Mouse (Mus musculus): ENCODE measurements around the gene Nufip1. TPM values are rescaled to one million over a fixed set of nuclear protein-coding genes. Genes with fewer than 3 reads are reported as not detected.

The Nufip1 gene
- total and polyA plus RNA-seq, 3 experiments, result 20.6 to 36.5 (median 21.6) TPM

DNA sequence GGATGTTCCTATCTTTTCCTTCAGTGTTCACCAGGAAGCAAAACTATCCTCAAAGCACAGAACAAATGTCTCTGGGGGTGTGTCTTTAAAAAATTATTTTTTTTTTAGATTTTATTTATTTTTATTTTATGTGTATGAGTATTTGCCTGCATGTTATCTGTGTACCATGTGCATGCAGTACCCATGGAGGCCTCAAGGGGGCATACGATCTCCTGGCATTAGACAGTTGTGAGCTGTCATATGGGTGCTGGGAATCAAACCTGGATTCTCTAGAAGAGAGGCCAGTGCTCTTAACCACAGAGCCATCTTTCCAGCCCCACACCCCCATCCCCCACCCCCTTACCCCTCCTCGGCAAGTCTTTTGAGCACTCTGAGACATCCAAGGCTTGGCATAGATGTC is 67.8 kb downstream of the Nufip1 start:
- DNase-seq (ENCODE audit: low read depth, low spot score), result peak; percentile 34
- H3K27ac ChIP-seq (ENCODE audit: control insufficient read depth, low read depth, low read length), result no peak overlapping the region

DNA sequence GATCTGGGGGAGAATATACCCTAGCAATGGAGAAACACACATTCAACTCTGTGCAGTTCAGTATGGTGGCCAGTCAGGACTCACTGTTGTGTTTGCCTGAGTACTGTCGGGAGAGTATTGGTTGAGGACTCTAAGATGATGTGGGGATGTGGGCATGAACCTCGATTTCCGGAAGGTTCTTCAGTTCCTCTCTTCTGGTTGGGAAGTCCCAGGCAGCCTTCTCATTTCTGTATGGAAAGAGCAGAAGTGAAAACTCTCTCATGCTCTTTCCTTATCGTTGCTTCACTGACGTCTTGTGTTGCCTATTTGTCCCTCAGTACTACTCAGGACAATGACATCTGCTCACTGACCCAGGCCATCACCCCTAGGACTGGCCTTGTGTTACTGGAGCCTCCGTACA is 68.7 kb downstream of the Nufip1 start:
- no peak overlapping the region for H3K27ac ChIP-seq (ENCODE audit: control insufficient read depth, low read depth, low read length)
- no peak overlapping the region for H3K4me3 ChIP-seq (ENCODE audit: control insufficient read depth in 1 of 2, insufficient read depth in 1 of 2, low read depth in 2 of 2, low read length in 2 of 2)
- H3K9me3 ChIP-seq (replicated peaks; ENCODE audit: insufficient read depth, low read length), result no peaks in the 10 kb centered on the region
- H3K9ac ChIP-seq (ENCODE audit: control insufficient read depth, low read depth, low read length, poor library complexity, severe bottlenecking), result no peak overlapping the region
- H3K4me1 ChIP-seq (ENCODE audit: control insufficient read depth in 1 of 2, insufficient read depth in 2 of 2, low read length in 2 of 2), result no peaks in the 10 kb centered on the region
- peaks cover 0 to 1% of the 10 kb centered on the region in 2 experiments; a peak in 3 of 4 replicates for H3K27me3 ChIP-seq (ENCODE audit: control insufficient read depth in 1 of 2, insufficient read depth in 2 of 2, low read length in 2 of 2)
- DNase-seq (ENCODE audit: low read depth, low spot score), result no peak
- no peak for TF ChIP-seq POLR2A (IDR thresholded peaks at IDR 0.05; ENCODE audit: control insufficient read depth in 1 of 2, insufficient read depth in 1 of 2, low read depth in 1 of 2, low read length in 2 of 2, poor library complexity in 1 of 2)
- no peak for TF ChIP-seq ZC3H11A (IDR thresholded peaks at IDR 0.05; ENCODE audit: low read depth, low read length)
- TF ChIP-seq POLR2AphosphoS2 (IDR thresholded peaks at IDR 0.05; ENCODE audit: low read length), result no peak
- no peak for TF ChIP-seq TBP (IDR thresholded peaks at IDR 0.05; ENCODE audit: low read depth, low read length)
- TF ChIP-seq TCF12 (IDR thresholded peaks at IDR 0.05; ENCODE audit: low read depth, low read length), result no peak
- no peak for TF ChIP-seq JUND (IDR thresholded peaks at IDR 0.05; ENCODE audit: low read depth, low read length)
- no peak for TF ChIP-seq MXI1 (IDR thresholded peaks at IDR 0.05; ENCODE audit: low read depth, low read length)
- no peak for TF ChIP-seq USF2 (IDR thresholded peaks at IDR 0.05; ENCODE audit: borderline replicate concordance in 1 of 2, insufficient read depth in 1 of 2, low read depth in 1 of 2, low read length in 2 of 2)
- TF ChIP-seq GABPA (IDR thresholded peaks at IDR 0.05; ENCODE audit: low read depth, low read length), result no peak
- no peak for TF ChIP-seq MEF2A (IDR thresholded peaks at IDR 0.05; ENCODE audit: extremely low read depth, insufficient replicate concordance, low read depth, low read length, poor library complexity, severe bottlenecking)
- H3K79me2 ChIP-seq (ENCODE audit: control insufficient read depth, insufficient read depth, low read length, poor library complexity), result no peaks in the 10 kb centered on the region
- H3K36me3 ChIP-seq (ENCODE audit: control insufficient read depth in 1 of 2, insufficient read depth in 2 of 2, low read length in 2 of 2), result no peaks in the 10 kb centered on the region

More for the DNA sequence above, 67.8 kb downstream of the Nufip1 start:
- H3K9me3 ChIP-seq (replicated peaks; ENCODE audit: insufficient read depth, low read length), result no peaks in the 10 kb centered on the region
- no peaks in the 10 kb centered on the region for H3K36me3 ChIP-seq (ENCODE audit: control insufficient read depth in 1 of 2, insufficient read depth in 2 of 2, low read length in 2 of 2)
- H3K4me3 ChIP-seq (ENCODE audit: control insufficient read depth in 1 of 2, insufficient read depth in 1 of 2, low read depth in 2 of 2, low read length in 2 of 2), result no peak overlapping the region
- no peaks in the 10 kb centered on the region for H3K79me2 ChIP-seq (ENCODE audit: control insufficient read depth, insufficient read depth, low read length, poor library complexity)
- H3K4me1 ChIP-seq (ENCODE audit: control insufficient read depth in 1 of 2, insufficient read depth in 2 of 2, low read length in 2 of 2), result no peaks in the 10 kb centered on the region
- H3K9ac ChIP-seq (ENCODE audit: control insufficient read depth, low read depth, low read length, poor library complexity, severe bottlenecking), result no peak overlapping the region
- TF ChIP-seq CTCF (IDR thresholded peaks at IDR 0.05 in 2 of 3, conservative IDR thresholded peaks at IDR 0.05 in 1 of 3; ENCODE audit: control insufficient read depth in 1 of 3, insufficient read depth in 1 of 3, low read depth in 2 of 3, low read length in 3 of 3, poor library complexity in 1 of 3, severe bottlenecking in 1 of 3), result peak; percentile 42 to 60 (median 47); a peak in 5 of 6 replicates
- TF ChIP-seq RAD21 (IDR thresholded peaks at IDR 0.05; ENCODE audit: low read depth, low read length), result peak; percentile 18
- peak; percentile 18; the same call in 1 of the 2 replicates for TF ChIP-seq SMC3 (IDR thresholded peaks at IDR 0.05; ENCODE audit: low read depth, low read length)
- no peak for TF ChIP-seq USF1 (IDR thresholded peaks at IDR 0.05; ENCODE audit: low read depth, low read length)
- no peak for TF ChIP-seq MYC (IDR thresholded peaks at IDR 0.05; ENCODE audit: low read depth, low read length)
- TF ChIP-seq CHD1 (IDR thresholded peaks at IDR 0.05; ENCODE audit: low read depth, low read length), result no peak
- TF ChIP-seq MXI1 (IDR thresholded peaks at IDR 0.05; ENCODE audit: low read depth, low read length), result no peak
- peaks cover 0 to 1% of the 10 kb centered on the region in 2 experiments; a peak in 3 of 4 replicates for H3K27me3 ChIP-seq (ENCODE audit: control insufficient read depth in 1 of 2, insufficient read depth in 2 of 2, low read length in 2 of 2)

Data from MEL (cell line).